Mouse (Mus musculus) heart, embryonic 14.5 days (tissue): ENCODE measurements around the gene Sec62. TPM values are rescaled to one million over a fixed set of nuclear protein-coding genes. Genes with fewer than 3 reads are reported as not detected.

Experiments used
- ATAC-seq: fragments of 200-750 bp; cut with Nextera tagmentation; 2 replicates; pipeline ENCODE4 v1.8.0; 2017; ENCODE audit warnings: low read depth, moderate TSS enrichment; ENCODE audit not compliant: insufficient number of reproducible peaks, insufficient read depth, low FRiP score
- H3K27ac ChIP-seq, 2 experiments: fragments of 200-500 bp in 1 of 2; fragments of 300-500 bp in 1 of 2; sonication (generic) in 1 of 2; replicated peaks in 1 of 2; 2 replicates each; pipeline ENCODE4 v1.5.1; 2012 to 2014; ENCODE audit warnings: low read depth in 2 of 2, low read length in 2 of 2, control low read depth in 1 of 2, mild to moderate bottlenecking in 1 of 2, mixed read lengths in 1 of 2; ENCODE audit not compliant: control insufficient read depth in 1 of 2, insufficient read depth in 1 of 2
- H3K27me3 ChIP-seq: fragments of 300-500 bp; sonication (generic); 2 replicates; pipeline ENCODE4 v1.6.1; 2014; ENCODE audit warnings: mild to moderate bottlenecking, low read length, control low read depth; ENCODE audit not compliant: control insufficient read depth, insufficient read depth
- H3K36me3 ChIP-seq: fragments of 300-500 bp; sonication (generic); 2 replicates; pipeline ENCODE4 v1.6.1; 2014; ENCODE audit warnings: mild to moderate bottlenecking, control low read depth, low read length, mixed read lengths; ENCODE audit not compliant: control insufficient read depth, insufficient read depth
- H3K4me1 ChIP-seq, 2 experiments: fragments of 200-500 bp in 1 of 2; fragments of 300-500 bp in 1 of 2; sonication (generic) in 1 of 2; 2 replicates each; pipeline ENCODE4 v1.6.1; 2012 to 2014; ENCODE audit warnings: low read length in 2 of 2, control low read depth in 1 of 2, mixed read lengths in 1 of 2; ENCODE audit not compliant: control insufficient read depth in 2 of 2, insufficient read depth in 2 of 2
- H3K4me2 ChIP-seq: fragments of 300-500 bp; sonication (generic); 2 replicates; pipeline ENCODE4 v1.6.1; 2014; ENCODE audit warnings: mild to moderate bottlenecking, low read length
- H3K4me3 ChIP-seq, 2 experiments: fragments of 200-500 bp in 1 of 2; fragments of 300-500 bp in 1 of 2; sonication (generic) in 1 of 2; 2 replicates each; pipeline ENCODE4 v1.5.1; 2012 to 2014; ENCODE audit warnings: low read length in 2 of 2, mild to moderate bottlenecking in 2 of 2, control low read depth in 1 of 2, low read depth in 1 of 2, moderate library complexity in 1 of 2; ENCODE audit not compliant: control insufficient read depth in 1 of 2, insufficient read depth in 1 of 2
- H3K9ac ChIP-seq: fragments of 300-500 bp; sonication (generic); 2 replicates; pipeline ENCODE4 v1.6.1; 2014; ENCODE audit warnings: mild to moderate bottlenecking, low read length
- H3K9me3 ChIP-seq: fragments of 300-500 bp; sonication (generic); 2 replicates; pipeline ENCODE4 v1.6.1; 2016; ENCODE audit warnings: low read length, control low read depth; ENCODE audit not compliant: control insufficient read depth
- WGBS: fragments of 180-500 bp; shearing (Covaris S2); extraction: QIAGEN DNeasy Blood & Tissue Kit; methylation state at CpG from one replicate; pipeline ENCODE4 v1.1.7; 2014; 5-methylcytosine and 5-hydroxymethylcytosine counted together
- polyA plus RNA-seq: library from polyadenylated mRNA; unstranded; fragments of >200 nt; fragmentation: Nextera tagmentation; extraction: Ambion mirVana; gene quantifications from 2 replicates; pipeline ENCODE4 v1.2.1, GENCODE M21; 2014

Gene Sec62
- polyA plus RNA-seq, 1 experiment from 2014 or later = 72.3 TPM

- no peaks in the 10 kb centered on the region for H3K36me3 ChIP-seq
- no peaks in the 10 kb centered on the region for H3K9me3 ChIP-seq
- no peaks in the 10 kb centered on the region for H3K27me3 ChIP-seq
- H3K4me3 ChIP-seq = peak overlapping the region; percentile 98 to 99
- WGBS = 1% methylated on average over 57 of the region's 75 CpGs
- H3K4me1 ChIP-seq = peaks cover 0 to 9% of the 10 kb centered on the region in 2 experiments; a peak in 1 of 4 replicates
- ATAC-seq = peak; percentile 82
- peak overlapping the region; percentile 82 to 89 for H3K27ac ChIP-seq
- peak overlapping the region; percentile 98 for H3K9ac ChIP-seq
- H3K4me2 ChIP-seq = peak overlapping the region; percentile 72
Measured at GRCm38 (mm10) chr3:30793403-30794221, 937 bp downstream of the Sec62 start.

DNA sequence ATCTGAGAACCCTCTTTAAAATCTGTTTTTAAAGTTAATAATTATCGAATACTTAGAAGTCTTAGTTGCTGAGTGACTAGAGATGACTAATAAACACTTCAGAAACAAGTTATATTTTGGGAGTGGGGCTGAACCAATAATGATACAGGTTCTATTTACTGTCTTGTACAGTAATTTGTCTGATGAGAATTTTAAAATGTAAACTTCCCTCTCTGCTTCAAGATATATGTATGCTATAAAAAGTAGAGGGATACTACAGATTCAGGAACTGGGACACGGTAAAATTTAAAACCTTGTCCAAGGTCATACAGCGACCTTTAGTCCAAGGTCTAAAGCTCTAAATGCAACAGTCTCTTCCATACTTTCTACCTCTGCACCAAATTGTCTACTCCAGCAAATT, 9.5 kb downstream of the Sec62 start:
- H3K4me3 ChIP-seq = no peak overlapping the region
- no peaks in the 10 kb centered on the region for H3K4me1 ChIP-seq
- no peak overlapping the region for H3K9ac ChIP-seq
- peaks cover 46% of the 10 kb centered on the region for H3K36me3 ChIP-seq
- no peak overlapping the region for H3K27ac ChIP-seq
- no peak for ATAC-seq
- 86% methylated on average over 3 of the region's 3 CpGs for WGBS
- no peaks in the 10 kb centered on the region for H3K27me3 ChIP-seq
- no peaks in the 10 kb centered on the region for H3K9me3 ChIP-seq
- H3K4me2 ChIP-seq = no peak overlapping the region

GRCm38 (mm10) chr3:30812881-30813280, 20.2 kb downstream of the Sec62 start:
- H3K27ac ChIP-seq = no peak overlapping the region
- no peak overlapping the region for H3K4me3 ChIP-seq
- H3K27me3 ChIP-seq = no peaks in the 10 kb centered on the region
- no peaks in the 10 kb centered on the region for H3K9me3 ChIP-seq
- no peak overlapping the region for H3K4me2 ChIP-seq
- no peak overlapping the region for H3K9ac ChIP-seq
- ATAC-seq = peak; percentile 47; the same call in 1 of the 2 replicates
- peaks cover 79% of the 10 kb centered on the region for H3K36me3 ChIP-seq
- no peaks in the 10 kb centered on the region for H3K4me1 ChIP-seq
- 49% methylated on average over 3 of the region's 3 CpGs for WGBS

- H3K4me3 ChIP-seq = no peak overlapping the region
- H3K9ac ChIP-seq = no peak overlapping the region
- 96% methylated on average over 16 of the region's 16 CpGs for WGBS
- H3K4me2 ChIP-seq = no peak overlapping the region
- H3K27me3 ChIP-seq = no peaks in the 10 kb centered on the region
- H3K9me3 ChIP-seq = no peaks in the 10 kb centered on the region
- no peaks in the 10 kb centered on the region for H3K4me1 ChIP-seq
- ATAC-seq = no peak
- no peak overlapping the region for H3K27ac ChIP-seq
- peaks cover 75% of the 10 kb centered on the region for H3K36me3 ChIP-seq
Measured at GRCm38 (mm10) chr3:30818630-30819125, 26.0 kb downstream of the Sec62 start.

GRCm38 (mm10) chr3:30822163-30822562, 29.5 kb downstream of the Sec62 start:
- H3K27me3 ChIP-seq = no peaks in the 10 kb centered on the region
- no peak for ATAC-seq
- WGBS = 84% methylated on average over 8 of the region's 8 CpGs
- no peak overlapping the region for H3K9ac ChIP-seq
- peaks cover 50% of the 10 kb centered on the region for H3K36me3 ChIP-seq
- no peaks in the 10 kb centered on the region for H3K9me3 ChIP-seq
- H3K4me3 ChIP-seq = no peak overlapping the region
- no peak overlapping the region for H3K27ac ChIP-seq
- no peak overlapping the region for H3K4me2 ChIP-seq
- H3K4me1 ChIP-seq = no peaks in the 10 kb centered on the region

- Histone ChIP-seq H3K4me3 (no peak overlapping the region), H3K4me1 (no peaks in the 10 kb centered on the region), H3K4me2 (no peak overlapping the region), H3K27me3 (no peaks in the 10 kb centered on the region), H3K9me3 (no peaks in the 10 kb centered on the region), H3K9ac (no peak overlapping the region), H3K36me3 (peaks cover 13% of the 10 kb centered on the region; the same call in 1 of the 2 replicates), H3K27ac (no peak overlapping the region)
- no peak for ATAC-seq
- 89% methylated on average over 5 of the region's 5 CpGs for WGBS
Measured at GRCm38 (mm10) chr3:30826069-30826468, 33.4 kb downstream of the Sec62 start.

- H3K36me3 ChIP-seq = no peaks in the 10 kb centered on the region
- no peaks in the 10 kb centered on the region for H3K4me1 ChIP-seq
- H3K4me3 ChIP-seq = no peak overlapping the region
- H3K27me3 ChIP-seq = no peaks in the 10 kb centered on the region
- ATAC-seq = no peak
- no peak overlapping the region for H3K4me2 ChIP-seq
- no peak overlapping the region for H3K9ac ChIP-seq
- no peak overlapping the region for H3K27ac ChIP-seq
- no peaks in the 10 kb centered on the region for H3K9me3 ChIP-seq
- 63% methylated on average over 15 of the region's 15 CpGs for WGBS
Measured at GRCm38 (mm10) chr3:30831848-30832606, 39.4 kb downstream of the Sec62 start.
